Mouse (Mus musculus): ENCODE results near the gene Smdt1. TPM values are rescaled to one million over a fixed set of nuclear protein-coding genes. Genes with fewer than 3 reads are reported as not detected.

The Smdt1 gene
- polyA plus RNA-seq (2012; ENCODE audit: low replicate concordance) = 58.2 and 75.0 TPM in 2 replicates

DNA sequence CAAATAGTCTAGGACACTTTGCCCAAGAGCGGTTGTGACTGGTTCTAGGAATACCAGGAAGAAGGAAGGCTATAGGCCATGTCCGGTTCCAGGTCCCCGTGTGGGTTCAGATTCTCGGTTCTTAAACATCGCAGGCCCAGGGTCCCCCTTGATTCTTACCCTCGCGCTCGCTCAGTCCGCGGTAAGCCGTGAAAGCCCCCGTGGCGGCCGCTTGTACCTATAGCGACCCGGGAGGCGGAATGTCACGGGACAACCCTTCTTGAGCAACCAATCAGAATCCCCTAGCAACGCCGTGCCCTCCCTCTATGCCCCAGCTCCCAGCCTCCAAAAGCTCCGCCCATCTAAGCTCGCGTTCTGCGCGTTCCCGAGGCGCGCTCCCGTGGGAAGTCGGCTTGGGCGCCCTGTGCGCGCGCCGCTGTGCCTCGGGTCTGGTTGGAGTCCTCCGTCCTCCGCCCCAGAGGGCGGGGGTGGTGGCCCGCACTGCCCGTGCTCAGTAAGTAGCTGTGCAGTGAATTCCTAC lies at the start of gene Smdt1, which contains the start of the genes Naga and Pheta2:
Gene Smdt1, plus strand, starts transcription at position 367 of the 520 bp plus-strand sequence.
Gene Naga, minus strand, starts transcription at position 333 of the 520 bp plus-strand sequence.
Gene Pheta2, plus strand, starts transcription at position 350 of the 520 bp plus-strand sequence.

DNA sequence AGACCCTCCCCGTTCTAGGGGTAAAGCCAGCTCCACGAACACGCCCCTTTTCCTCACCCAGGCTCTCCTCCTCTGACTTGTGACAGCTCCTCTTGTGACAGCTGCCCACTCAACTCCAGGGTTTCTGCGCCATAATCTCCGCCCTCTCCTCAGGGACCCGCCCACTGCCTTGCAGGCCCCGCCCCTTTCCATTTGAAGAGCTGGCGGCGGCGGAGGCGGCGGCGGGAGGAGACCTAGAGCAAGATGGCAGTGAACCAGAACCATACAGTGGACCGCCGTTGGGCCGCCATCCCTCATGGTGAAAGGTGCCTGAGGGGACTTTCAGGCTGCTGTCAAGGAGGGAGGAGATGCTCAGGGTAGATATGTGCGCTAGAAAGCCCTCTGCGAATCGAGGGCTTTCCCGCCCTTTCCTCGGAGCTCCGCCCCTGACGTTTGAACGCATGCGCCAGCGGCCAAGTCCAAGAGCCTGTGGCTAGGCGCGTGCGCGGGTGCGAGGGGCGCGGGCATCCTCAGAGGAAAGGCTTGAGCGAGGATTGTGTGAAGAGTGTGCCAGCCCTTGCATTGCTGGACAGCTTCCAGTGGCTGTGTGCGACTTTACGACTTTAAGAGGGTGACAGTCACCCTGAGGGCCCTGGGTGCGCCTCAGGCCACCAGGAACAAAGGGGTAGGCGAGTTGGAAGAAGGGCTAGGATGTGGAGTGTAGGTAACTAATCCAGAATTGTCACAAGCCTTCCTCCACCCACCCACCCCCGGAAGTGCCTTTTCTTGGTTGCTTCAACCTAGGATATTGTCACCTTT lies 39.8 kb upstream of the Smdt1 start, which contains the start of gene Wbp2nl:
Gene Wbp2nl, plus strand, starts transcription at position 191 of the 798 bp plus-strand sequence.

DNA sequence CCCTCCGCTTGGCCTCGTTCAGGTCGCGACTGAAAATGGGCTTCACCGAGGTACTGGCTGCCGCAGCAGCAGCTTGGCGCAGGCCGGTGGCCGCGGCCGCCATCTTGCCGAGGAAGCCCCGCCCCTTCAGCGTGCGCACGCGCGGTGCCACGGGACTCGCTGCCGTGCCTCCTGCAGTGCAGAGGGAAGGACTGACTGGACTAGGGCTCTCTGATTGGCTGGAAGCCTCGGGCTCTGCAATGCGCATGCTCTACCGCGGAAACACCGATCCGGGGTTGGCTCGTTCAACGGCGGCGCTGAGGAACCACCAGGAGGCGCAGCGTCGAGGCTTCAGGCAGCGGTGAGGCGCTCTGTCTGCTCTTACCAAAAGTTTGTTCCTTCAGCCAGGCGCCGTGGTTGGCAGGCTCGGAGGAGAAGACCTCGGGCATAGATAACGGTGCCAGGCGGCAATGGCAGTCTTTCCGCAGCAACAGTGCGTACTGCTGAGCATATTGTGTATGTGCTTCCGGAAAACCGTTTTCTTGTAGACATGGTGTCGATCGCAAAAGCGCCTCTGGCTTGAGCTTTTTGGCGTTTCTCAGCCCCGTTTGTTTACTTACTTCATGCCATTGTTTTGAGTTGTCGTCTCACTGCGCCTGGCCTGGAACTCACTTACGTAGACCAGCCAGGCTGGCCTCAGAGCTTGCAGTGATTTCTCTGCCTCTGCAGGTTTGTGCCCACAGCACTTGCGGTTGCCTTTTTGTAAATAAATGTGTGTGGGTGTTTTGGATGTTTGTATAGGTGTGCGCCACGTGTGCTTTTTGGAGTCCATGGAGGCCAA lies 15.6 kb downstream of the Smdt1 start, which contains the start of gene Ndufa6:
Gene Ndufa6, minus strand, starts transcription at position 197 of the 820 bp plus-strand sequence.

DNA sequence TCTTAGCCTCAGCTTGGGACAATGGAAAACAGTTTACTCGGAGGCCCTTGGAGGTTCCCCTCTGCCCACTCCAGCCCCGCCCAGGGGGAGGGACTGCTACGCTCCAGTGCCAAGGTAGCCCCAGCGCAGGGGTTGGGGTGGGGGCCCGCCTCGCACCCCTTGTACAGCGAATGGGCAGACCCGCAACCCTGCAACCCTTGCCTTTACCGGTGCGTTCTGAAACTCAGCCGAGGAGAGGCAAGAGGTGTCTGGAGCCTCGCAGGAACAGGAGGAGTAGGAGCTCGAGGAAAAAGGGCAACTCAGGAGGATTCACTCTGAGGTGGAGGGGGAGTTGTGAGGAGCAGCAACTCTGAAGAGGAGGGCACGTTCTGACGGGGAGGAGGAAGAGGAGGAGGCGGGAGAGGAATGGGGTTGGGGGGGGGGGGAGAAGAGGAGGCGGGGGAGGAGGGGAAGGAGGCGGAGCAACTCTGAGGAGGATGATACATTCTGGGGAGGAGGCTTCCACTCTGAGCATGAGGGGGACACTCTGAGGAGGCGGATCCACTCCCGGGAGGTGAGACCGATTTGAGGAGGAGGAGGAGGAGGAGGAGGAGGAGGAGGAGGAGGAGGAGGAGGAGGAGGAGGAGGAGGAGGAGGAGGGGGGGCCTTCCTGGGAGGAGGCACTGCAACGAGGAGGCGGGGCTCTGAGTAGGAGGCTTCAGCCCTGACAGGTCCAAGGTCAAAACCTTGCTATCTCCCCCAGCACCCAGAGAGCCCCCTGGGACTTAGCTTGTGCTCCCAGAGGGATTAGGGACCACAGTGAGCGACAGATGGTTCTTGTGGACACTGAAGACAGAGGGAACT lies 41.3 kb downstream of the Smdt1 start, which contains the start of gene Cyp2d22:
Gene Cyp2d22, minus strand, starts transcription at position 390 of the 843 bp plus-strand sequence.

DNA sequence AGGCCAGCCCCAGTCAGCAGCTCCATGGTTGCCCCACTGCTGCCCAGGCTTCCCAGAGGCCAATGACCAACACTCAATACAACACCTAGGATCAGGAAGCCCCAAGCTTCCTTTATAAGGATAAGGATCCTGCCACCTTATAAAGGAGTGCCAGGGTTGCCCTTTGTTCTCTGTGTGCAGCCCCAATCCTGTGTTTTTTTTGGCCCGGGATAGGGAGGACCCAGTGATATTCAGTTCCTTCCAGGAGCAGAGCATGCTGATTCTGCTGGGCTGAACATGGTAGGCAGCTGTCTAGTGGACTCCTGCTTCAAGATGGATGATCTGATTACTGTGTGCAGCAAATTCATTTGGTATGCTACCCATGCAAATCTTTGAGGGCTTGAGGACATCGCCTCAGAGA lies 55.2 kb downstream of the Smdt1 start, which contains the start of gene Cyp2d11:
Gene Cyp2d11, minus strand, starts transcription at position 101 of the 400 bp plus-strand sequence.

Other genes with a start within 250 kb of the Smdt1 start
- 3.6 and 19.0 TPM in 2 replicates for gene Ccdc134, start 211.0 kb upstream of the Smdt1 start, polyA plus RNA-seq (2012; ENCODE audit: low replicate concordance)
- 411 and 741 TPM in 2 replicates for gene Srebf2, start 191.8 kb upstream of the Smdt1 start, polyA plus RNA-seq (2012; ENCODE audit: low replicate concordance)
- gene Shisa8, start 126.1 kb upstream of the Smdt1 start, polyA plus RNA-seq (2012; ENCODE audit: low replicate concordance) = 3.5 and 9.3 TPM in 2 replicates
- 51.6 and 117 TPM in 2 replicates for gene Tnfrsf13c, start 114.6 kb upstream of the Smdt1 start, polyA plus RNA-seq (2012; ENCODE audit: low replicate concordance)
- gene Cenpm, start 94.2 kb upstream of the Smdt1 start, polyA plus RNA-seq (2012; ENCODE audit: low replicate concordance) = 74.9 and 105 TPM in 2 replicates
- not detected in 2 replicates for gene 1500009C09Rik, start 86.6 kb upstream of the Smdt1 start, polyA plus RNA-seq (2012; ENCODE audit: low replicate concordance)
- gene Sept3, start 64.1 kb upstream of the Smdt1 start, polyA plus RNA-seq (2012; ENCODE audit: low replicate concordance) = 0.73 and 1.1 TPM in 2 replicates
- not detected in 2 replicates for gene Wbp2nl, start 40.0 kb upstream of the Smdt1 start, polyA plus RNA-seq (2012; ENCODE audit: low replicate concordance)
- gene Naga, start within 50 bp of the Smdt1 start, polyA plus RNA-seq (2012; ENCODE audit: low replicate concordance) = 38.6 and 88.5 TPM in 2 replicates
- gene Pheta2, start within 50 bp of the Smdt1 start, polyA plus RNA-seq (2012; ENCODE audit: low replicate concordance) = 5.0 and 17.1 TPM in 2 replicates
- gene Ndufa6, start 15.4 kb downstream of the Smdt1 start, polyA plus RNA-seq (2012; ENCODE audit: low replicate concordance) = 95.3 and 124 TPM in 2 replicates
- 0.07 and 0.80 TPM in 2 replicates for gene Cyp2d22, start 41.3 kb downstream of the Smdt1 start, polyA plus RNA-seq (2012; ENCODE audit: low replicate concordance)
- gene Cyp2d11, start 55.1 kb downstream of the Smdt1 start, polyA plus RNA-seq (2012; ENCODE audit: low replicate concordance) = not detected in 2 replicates
- not detected in 2 replicates for gene Cyp2d10, start 68.2 kb downstream of the Smdt1 start, polyA plus RNA-seq (2012; ENCODE audit: low replicate concordance)
- not detected in 2 replicates for gene Cyp2d9, start 94.5 kb downstream of the Smdt1 start, polyA plus RNA-seq (2012; ENCODE audit: low replicate concordance)
- not detected in 2 replicates for gene Cyp2d12, start 216.1 kb downstream of the Smdt1 start, polyA plus RNA-seq (2012; ENCODE audit: low replicate concordance)

Data from leukemia stem cell, adult 10-12 weeks (primary cell).